Mouse (Mus musculus): Measurements from ENCODE around the gene Pgm5. TPM values are rescaled to one million over a fixed set of nuclear protein-coding genes. Genes with fewer than 3 reads are reported as not detected.

Gene Pgm5
- total RNA-seq, 2 experiments from 2014 or later: 3.5 to 4.1 TPM

DNA sequence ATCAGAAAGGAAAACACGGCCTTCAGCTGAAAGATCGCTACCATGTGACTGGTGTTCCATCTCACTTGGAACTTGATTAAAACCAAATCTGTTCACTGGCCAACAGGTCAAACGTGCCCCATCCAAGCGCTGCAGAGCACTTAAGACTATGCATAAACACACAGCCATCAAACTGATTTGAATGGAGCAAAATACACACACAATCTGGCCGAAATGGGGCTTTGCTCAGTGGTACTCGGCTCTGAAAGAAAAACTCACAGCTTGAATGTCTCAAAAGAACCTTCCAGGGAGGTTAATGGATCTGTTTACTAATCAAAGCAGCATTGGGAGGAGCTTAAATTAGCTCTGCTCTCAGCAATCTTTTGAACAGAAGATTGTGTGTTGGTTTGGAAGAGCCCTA, 81.7 kb downstream of the Pgm5 start:
- DNase-seq (ENCODE audit: low spot score in 2 of 2): no peak

GRCm38 (mm10) chr19:24770345-24770744, 91.3 kb downstream of the Pgm5 start:
- DNase-seq (ENCODE audit: low spot score in 2 of 2): no peak

- no peak for DNase-seq (ENCODE audit: low spot score in 2 of 2)
Observed at GRCm38 (mm10) chr19:24767401-24767800, 94.3 kb downstream of the Pgm5 start.

GRCm38 (mm10) chr19:24762473-24763149, 99.0 kb downstream of the Pgm5 start:
- DNase-seq (ENCODE audit: low spot score in 2 of 2): no peak

DNA sequence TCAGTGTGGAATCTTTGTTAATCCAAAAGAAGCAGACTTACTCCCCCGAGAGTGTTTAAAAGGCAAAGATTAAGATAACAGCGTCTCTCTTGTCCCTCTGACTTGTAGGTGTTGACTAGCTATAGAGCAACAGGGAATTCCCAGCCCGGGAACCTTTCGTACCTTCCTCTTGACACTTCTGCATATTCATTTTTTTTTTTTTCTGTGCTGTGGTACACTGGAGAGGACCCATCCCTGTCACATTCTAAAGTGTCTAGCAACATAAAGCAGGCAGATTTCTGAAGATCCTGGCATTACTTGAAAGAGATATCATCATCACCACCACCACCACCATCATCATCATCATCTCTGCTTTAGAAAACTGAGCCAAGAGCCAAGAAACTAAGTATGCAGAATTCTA, 105.0 kb downstream of the Pgm5 start:
- no peak for DNase-seq (ENCODE audit: low spot score in 2 of 2)

DNA sequence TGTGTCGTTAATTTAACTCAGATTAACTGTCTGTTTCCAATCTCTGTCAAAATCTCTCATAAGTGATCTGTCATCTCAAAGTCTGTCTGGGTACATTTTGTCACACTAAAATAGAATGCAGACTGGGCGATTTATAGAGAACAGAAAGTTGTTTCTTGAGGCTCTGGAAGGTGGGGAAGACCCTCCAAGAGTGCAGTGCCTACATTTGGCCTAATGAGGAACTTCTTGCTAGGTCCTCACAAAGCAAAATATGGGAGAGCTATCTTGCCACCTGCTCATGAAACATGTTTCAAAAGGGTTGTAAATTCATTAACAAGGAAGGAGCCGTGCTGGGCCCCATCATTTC, 107.2 kb downstream of the Pgm5 start:
- DNase-seq (ENCODE audit: low spot score in 2 of 2): no peak

DNA sequence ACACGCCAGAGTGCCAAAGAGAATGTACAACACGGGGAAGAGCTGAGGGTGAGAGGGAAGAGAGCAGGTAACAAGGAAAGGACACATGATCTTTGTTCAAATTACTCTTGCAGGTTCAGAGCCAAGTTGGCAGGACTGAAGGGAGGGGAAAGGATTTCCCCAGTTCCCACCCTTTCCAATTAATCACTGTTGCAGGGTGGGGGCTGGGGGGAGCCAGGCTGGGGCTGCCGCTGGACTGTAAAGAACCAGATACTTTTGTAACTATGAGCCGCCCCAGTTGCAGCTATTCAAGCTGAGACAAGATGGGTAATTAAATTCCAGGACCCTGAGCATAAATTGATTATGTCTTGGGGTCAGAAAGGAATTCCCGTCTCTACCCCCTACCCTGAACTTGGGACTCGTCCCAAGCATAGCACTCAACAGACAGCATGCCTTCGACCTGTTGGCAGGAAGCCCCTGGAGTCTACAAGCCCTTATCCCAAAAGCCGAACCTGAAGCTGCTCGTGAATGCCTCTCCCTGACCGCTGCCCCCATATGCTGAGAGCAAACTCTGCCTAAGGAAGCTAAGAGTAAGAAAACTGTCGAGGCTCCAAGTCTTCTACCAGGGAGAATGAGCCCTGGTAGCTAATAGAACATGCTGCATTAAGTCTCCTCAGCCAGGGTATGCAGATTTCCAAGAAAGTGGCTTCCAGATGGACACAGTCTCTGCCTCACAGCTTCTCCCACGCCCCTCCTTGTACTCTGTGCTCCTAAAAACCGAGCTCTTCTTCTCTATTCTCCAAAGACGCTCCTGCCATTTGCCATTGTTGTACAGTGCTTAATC, 107.8 kb downstream of the Pgm5 start:
- DNase-seq (ENCODE audit: low spot score in 2 of 2): peak; percentile 26 to 76

GRCm38 (mm10) chr19:24752873-24753538, 108.6 kb downstream of the Pgm5 start:
- no peak for DNase-seq (ENCODE audit: low spot score in 2 of 2)

GRCm38 (mm10) chr19:24746266-24746875, 115.3 kb downstream of the Pgm5 start:
- no peak for DNase-seq (ENCODE audit: low spot score in 2 of 2)

- DNase-seq (ENCODE audit: low spot score in 2 of 2): no peak
Observed at GRCm38 (mm10) chr19:24742606-24743005, 119.0 kb downstream of the Pgm5 start.

- no peak for DNase-seq (ENCODE audit: low spot score in 2 of 2)
Observed at GRCm38 (mm10) chr19:24738786-24739185, 122.9 kb downstream of the Pgm5 start.

DNA sequence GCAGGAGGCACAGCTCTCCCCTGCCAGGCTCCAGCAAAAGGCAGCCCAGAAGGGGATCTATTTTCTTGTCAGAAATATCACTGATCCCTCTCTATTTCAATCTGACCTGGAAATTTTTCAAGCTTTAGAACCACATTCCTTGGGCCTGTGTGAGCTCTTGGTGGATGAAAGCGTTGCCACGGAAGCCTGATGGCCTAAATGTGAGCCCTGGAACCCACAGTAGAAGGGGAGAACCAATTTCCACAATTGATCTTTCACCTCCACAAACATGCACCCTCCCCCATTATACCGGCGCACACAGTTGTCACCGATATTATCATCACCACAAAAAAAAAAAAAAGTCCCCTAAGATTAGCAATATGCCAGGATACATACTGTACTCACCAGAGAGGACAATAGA, 123.6 kb downstream of the Pgm5 start:
- DNase-seq (ENCODE audit: low spot score in 2 of 2): no peak

DNA sequence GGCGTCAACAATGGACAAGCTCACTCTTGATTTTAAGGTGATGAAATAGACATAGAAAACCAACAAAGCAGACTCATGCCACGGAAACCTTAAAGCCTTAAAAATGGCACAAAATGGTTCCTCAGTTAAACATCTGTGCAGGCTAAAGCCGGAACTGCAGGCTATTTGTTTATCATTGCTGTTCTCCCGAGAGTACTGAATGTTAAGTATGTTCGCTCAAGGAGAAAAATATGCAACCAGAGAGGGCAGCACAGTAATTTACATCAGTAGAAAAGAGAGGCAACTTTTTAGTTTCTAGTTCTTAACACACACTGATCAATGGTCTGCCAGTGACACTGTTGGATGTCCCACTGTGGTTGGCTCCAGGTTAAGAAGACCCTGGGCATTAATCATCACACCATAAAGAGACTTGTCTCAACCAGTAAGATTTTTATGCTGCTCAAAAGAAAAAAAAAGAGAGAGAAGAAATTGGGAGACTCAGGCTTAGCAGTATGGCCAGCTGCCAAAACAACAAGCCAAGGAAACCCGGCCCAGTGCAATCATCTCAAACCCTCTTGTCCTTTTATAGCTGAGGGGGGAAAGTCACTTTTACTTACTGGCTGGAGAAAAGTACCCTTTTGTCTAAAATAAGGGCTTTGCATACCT, 126.0 kb downstream of the Pgm5 start:
- DNase-seq (ENCODE audit: low spot score in 2 of 2): no peak

DNA sequence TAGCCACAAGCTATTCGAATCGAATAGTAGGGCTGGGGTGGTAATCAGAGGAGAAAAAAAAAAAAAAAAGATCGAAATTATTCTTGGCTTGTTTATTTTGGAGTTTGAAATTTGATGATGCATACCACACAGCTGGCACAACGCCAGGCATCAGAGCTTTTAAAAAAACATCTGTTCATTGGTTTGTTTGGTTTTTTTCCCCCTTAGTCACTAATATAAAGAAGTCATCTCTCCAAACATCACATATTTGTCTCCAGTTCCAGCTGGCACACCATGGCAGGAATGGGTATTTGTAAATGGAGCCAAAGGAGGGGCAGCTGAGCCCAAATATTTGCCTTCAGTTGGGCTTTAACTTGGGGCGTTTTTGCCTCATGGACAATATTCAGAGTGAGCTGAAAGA, 131.0 kb downstream of the Pgm5 start:
- peak in 1 of 2 experiments; percentile 35 for DNase-seq (ENCODE audit: low spot score in 2 of 2)

GRCm38 (mm10) chr19:24724362-24724761, 137.3 kb downstream of the Pgm5 start:
- DNase-seq (ENCODE audit: low spot score in 2 of 2): no peak

DNA sequence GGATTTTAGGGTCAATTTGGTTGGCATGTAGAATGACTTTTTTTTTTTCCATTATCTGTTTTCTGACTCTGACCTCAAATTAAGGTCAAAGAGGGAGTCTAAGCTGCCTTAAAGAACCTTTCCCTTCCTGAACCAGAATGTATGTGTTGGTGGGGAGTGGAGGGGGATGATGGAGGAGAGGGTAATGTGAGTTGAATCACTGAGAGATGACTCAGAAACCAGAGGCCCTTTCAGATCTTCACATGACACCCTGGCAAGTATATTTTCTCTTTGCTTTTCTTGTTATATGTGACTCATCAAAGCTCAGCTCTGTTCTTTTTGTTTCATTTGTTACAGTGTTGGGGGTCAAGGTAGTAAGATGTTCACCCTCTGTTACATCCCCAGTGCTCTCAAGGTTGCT, 141.2 kb downstream of the Pgm5 start:
- DNase-seq (ENCODE audit: low spot score in 2 of 2): no peak

DNA sequence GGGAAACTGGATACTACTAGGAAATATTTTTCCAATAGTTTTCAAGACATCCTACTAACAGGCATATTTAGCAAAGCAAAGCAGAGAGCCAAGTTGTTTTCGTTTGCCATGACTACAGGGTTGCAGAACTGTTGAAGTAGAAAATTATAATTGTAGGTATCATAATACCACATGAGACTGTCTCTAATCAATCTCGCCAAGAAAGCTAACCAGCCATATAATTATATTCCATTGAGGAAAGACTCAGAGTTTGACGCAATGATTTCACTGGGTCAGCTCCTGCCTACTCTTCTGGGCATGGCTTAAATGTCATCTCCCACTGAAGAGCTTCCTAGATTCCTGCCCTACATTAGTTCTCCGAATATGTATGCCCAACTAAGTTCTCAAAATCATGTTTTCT, 142.2 kb downstream of the Pgm5 start:
- DNase-seq (ENCODE audit: low spot score in 2 of 2): no peak

DNA sequence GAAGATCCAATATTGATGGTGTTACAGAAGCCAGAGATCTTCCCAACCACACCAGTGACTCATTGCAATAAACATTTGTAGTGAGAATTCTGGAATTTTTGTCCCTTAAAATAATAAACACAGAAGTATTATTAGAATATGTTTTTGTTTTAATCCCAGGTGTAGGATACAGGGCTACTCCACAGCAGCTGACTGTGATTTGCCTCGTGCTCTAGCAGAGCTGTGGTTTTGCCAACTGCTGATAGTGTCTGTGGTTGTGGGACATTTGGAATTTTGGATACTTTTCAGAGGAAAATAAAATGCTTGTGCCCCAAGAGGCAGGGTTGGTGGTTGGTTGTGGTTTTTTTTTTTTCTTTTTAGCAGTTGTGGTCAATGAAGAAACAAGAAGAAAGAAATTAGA, 143.6 kb downstream of the Pgm5 start:
- DNase-seq (ENCODE audit: low spot score in 2 of 2): no peak

DNA sequence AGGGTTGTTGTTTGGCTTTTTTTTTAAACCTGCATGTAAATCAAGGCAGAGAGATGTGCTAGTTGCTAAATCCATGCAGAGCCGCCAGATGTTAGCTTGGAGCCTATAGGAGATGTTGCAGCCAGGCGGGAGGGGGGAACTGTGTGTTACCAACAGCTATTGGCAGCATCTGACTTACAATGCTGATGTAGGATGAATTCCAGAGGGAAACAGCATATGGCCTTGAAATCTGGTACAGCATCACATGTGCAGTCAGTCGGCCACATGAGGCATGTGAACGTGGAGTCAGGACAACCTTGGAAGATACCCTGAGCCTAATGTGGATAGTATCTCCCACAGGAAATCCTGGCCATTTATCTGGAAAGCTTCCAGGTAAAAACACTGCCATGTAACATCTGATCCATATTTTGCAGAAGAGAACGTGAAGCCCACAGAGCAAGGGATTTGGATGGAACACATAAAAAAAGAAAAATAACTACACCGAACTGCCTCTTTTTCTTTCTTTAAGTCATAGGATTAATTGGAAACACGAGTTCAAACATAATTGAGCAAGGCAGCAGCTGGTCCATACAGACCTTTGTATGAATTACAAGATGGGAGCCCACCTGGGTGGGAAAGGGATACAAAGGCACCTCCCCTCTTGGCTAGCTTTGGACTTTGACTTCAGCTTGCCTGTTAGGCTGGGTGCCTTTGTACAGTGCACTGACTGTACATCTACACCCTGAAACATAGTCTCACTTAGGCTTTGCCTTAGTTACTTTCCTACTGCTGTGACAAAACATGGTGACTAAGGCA, 145.2 kb downstream of the Pgm5 start:
- peak; percentile 63 to 76 for DNase-seq (ENCODE audit: low spot score in 2 of 2)

DNA sequence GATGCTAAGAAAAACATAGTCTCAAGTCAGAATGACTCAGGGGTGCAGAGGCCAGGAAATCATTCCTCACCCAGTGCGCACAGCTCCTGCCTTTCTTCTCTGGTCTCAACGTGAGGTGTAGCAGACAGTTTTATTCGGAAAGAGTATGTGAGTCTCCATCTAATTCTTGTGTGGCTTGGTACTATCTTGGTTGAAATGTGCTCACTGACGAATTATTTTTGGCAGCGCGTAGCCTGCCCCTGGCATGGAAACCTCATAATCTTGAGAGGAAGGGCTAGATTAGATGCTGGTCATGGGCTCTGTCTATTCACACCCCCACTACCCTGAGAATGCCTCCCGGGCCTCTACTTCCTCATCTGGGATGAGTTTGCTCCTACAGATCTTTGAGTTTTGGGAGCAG, 153.6 kb downstream of the Pgm5 start:
- DNase-seq (ENCODE audit: low spot score in 2 of 2): no peak
